Mouse (Mus musculus): ENCODE results near the gene Actn4.

GRCm38 (mm10) chr7:28880554-28880953 is 81.6 kb downstream of the Actn4 start:
- TF ChIP-seq CTCF (IDR thresholded peaks at IDR 0.05; ENCODE audit: insufficient read depth, low read length) (no peak), POLR2A (IDR thresholded peaks at IDR 0.05; ENCODE audit: borderline replicate concordance, extremely low read depth, low read depth, low read length) (no peak)
